Comparison of ENCODE assay signal across 19 mouse cellular contexts in genomic region chr9:56698715-56699370, GRCm38 (mm10).
"Had no signal": no experiment of that assay in that cellular context is flagged by ENCODE, and none has a peak within 500 bp of the region (broad histone marks: within the 10 kb centered on the region; RNA-seq: fewer than 3 reads in every experiment).

No protein-coding gene starts in this region.

- H3K27ac ChIP-seq: lung, embryonic 15.5 days; midbrain, embryonic 10.5 days; midbrain, embryonic 12.5 days; neural tube, embryonic 13.5 days; neural tube, embryonic 15.5 days had no signal

- H3K27me3 ChIP-seq: lung, embryonic 15.5 days; midbrain, embryonic 12.5 days; neural tube, embryonic 15.5 days had no signal

- ATAC-seq: lung, postnatal 0 days; midbrain, embryonic 16.5 days had no signal

- H3K9me3 ChIP-seq: lung, embryonic 15.5 days; midbrain, embryonic 10.5 days; midbrain, embryonic 12.5 days; neural tube, embryonic 13.5 days; neural tube, embryonic 15.5 days had no signal

- H3K4me3 ChIP-seq: lung, embryonic 15.5 days; midbrain, embryonic 10.5 days; midbrain, embryonic 12.5 days; myocyte; neural tube, embryonic 13.5 days; neural tube, embryonic 15.5 days had no signal

- H3K9ac ChIP-seq: lung, embryonic 15.5 days; midbrain, embryonic 12.5 days; neural tube, embryonic 13.5 days; neural tube, embryonic 15.5 days had no signal

- H3K4me2 ChIP-seq: lung, embryonic 15.5 days; midbrain, embryonic 12.5 days; neural tube, embryonic 13.5 days; neural tube, embryonic 15.5 days had no signal

- H3K4me1 ChIP-seq: midbrain, embryonic 12.5 days had no signal

- H3K36me3 ChIP-seq: lung, embryonic 15.5 days; midbrain, embryonic 10.5 days; midbrain, embryonic 12.5 days; neural tube, embryonic 13.5 days; neural tube, embryonic 15.5 days had no signal

- DNase-seq: lung, adult 2 months; lung, postnatal 4 days; midbrain, embryonic 14.5 days; retina, postnatal 1 day; right cerebral cortex, adult 18-20 months; right cerebral cortex, postnatal 25 days; right cerebral cortex, postnatal 4 days; spleen, adult 18-20 months; thymus, adult 18-20 months; thymus, postnatal 14 days; thymus, postnatal 36 days had no signal
